Mouse (Mus musculus): ENCODE measurements at regions not wholly inside any gene's neighbourhood (a gene's known extent, or its start where the extent isn't known, plus 50 kb on each side); places are given as distances from the start of the nearest gene placed in this dataset.
A peak's percentile ranks its signal among the peaks of the same experiment; 100 is the strongest.
"Not testable (repeated sequence)": the region's sequence is repeated elsewhere in the genome, so short reads cannot be mapped to it uniquely, and the experiment has no call there.

DNA sequence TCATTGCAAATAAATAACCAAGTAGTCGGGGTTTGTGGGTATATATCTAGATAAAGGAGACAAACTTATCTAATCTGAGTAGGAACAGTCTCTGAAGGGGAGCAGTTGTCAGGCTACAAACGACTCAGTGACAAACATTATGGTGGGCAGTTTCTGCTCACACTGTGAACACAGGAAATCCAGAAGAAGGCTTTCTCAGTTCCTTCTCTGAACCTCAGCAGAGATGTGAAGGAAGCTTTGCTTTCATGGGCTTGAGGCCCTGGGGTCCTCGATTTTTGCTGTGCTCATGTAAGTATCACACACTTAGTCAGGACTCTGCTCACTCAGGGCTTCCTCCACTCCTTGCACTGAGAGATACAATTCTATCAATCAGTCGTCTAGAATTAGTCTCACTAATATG, 994.7 kb upstream of the Foxg1 start:
- no peak for DNase-seq (ENCODE audit: low spot score in 2 of 2)

DNA sequence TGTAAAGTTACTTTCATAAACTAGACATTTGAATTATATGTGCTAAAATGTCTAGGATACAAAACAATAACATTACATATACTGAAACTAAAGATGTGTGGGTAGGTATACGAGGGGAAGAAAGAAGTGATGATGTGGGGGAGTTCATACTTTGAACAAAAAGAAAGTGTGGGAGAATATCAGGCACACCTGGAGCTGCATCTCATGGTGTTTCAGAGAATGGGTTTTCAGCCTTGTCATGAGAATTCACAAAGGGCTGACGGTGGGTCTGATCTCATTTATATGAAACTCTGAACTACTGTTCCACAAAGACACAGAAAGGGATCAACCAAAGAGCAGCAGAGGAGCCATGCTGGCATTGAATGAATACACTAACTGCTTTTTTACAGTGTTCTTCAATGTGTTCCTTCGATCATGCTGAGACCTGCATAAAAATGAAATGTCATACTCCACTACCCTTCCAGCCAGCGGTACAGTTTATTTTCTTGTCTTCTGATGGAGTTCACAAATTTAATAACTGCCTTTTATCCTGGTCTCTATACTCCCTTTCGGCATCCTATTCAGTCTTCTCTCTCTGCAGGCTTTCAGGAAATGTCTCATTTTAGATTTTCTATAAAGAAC, 994.2 kb upstream of the Foxg1 start:
- DNase-seq (ENCODE audit: low spot score in 2 of 2), result no peak

DNA sequence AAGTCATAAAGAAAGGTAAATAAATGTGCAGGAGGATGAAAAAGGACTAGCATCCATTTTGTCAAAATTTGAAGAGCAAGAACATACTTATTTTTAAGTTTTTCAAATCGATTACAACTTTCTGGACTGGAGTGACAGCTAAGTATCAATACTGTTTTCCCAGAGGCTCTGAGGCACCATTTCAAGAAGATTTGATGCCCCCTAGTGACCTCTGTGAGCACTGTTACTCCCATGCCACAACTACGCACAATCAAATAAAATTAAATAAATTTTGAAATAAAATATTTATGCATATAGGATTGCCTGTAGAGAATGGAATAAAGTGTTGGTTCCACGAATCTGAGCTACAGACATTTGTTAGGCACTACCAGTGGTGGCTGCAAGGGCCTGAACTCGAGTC, 991.5 kb upstream of the Foxg1 start:
- no peak for DNase-seq (ENCODE audit: low spot score in 2 of 2)

DNA sequence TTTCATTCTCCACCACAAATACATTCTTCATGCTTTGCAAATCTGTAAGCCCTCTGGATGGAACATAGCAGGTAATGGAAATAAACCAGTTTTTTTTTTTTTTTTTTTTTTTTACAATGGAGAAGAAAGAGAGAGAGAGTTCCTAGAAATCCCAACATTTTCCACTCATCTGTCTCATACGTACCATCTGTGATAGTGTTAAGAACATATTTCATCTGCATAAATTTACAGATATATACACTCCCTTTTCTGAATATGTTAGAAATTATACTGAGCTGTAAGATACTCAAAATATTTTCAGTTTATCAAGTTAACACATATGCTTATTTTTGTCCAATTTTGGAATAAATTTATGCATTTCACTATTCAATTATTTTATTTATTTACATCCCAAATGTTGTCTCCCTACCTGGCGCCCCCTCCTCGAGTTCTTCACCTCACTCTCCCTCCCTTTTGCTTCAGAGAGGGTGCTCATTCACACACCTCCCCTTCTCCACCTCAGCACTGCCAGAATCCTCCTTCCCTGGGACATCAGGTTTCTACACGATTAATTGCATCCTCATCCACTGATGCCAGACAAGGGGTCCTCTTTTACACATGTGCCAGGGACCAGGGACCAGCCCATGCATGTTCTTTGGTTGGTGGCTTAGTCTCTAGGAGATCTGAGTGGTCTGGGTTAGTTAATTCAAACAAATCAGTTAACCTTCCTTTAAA, 943.0 kb upstream of the Foxg1 start:
- no peak for DNase-seq (ENCODE audit: low spot score in 2 of 2)

DNA sequence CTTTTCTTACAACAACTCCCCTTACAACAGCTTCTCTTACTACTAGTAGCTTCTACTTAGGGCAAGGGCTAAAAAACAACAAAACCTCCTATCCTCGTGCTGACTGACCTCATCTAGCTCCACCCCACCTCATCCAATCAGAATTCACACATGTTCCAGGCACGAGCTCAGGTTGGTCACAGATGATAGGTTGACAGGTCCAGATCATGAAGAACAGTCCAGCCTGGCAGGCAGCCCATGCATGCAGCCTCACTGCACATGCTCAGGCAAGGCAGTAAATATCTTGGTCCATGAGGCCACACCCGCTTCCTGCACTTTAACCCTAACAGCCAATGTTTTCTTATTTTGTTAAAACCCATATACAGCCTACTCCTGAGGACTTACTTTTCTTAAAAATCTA, 933.7 kb upstream of the Foxg1 start:
- not testable (repeated sequence) for DNase-seq (ENCODE audit: low spot score in 2 of 2)

DNA sequence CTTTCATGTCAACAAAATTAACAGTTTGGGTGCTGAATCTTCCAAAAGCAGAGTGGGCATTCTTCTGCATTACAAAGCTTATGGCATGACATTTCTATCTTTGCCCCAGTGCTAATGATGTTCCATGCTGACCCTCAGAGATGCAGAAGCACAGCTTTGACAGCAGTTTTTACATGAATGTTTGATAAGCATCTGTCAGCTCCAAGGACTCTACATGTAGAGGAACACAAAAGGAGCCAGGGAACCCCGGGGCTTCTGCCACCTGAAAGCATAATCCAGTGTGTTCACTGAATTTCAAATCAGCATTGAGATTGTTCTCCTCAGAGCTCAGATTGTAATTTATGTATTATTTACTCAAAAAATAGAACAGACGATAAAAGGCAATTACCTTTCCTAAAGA, 920.1 kb upstream of the Foxg1 start:
- no peak for DNase-seq (ENCODE audit: low spot score in 2 of 2)

DNA sequence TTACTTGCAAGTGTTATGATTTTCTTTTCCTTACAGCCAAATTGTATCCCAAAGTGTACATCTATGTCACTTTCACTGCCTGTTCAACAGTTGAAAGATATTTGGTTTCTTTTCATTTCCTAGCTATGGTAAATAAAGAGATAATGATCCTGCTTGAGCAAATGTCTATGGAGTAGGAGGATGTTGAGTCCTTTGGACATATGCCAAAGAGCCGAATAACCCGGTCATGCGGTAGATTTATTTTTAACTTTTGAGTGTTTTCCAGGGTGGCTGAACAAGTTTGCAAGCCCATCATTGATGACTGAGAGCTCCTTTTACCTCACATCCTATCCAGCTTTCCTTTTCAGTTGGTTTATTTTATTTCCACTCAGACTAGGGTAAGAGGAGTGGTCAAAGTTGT, 881.7 kb upstream of the Foxg1 start:
- DNase-seq (ENCODE audit: low spot score in 2 of 2), result no peak

DNA sequence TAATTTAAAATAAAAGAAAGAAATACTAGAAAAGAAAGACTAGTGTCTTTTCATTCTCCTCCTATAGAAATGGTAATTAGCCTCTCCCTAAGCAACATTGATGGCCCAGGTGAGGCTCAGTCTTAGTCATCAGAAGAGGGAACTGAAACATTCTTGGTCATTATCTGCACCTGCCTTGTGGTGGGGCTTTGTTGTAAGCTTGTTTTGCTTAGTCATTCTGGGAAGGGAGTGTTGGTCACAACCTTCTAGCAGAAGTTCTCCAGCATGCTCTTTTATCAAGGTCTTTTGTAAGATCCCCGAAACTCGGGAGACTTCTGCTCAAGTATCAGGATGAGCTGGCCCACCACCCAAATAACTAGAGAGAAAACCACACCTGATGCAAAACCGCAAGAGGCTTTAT, 870.9 kb upstream of the Foxg1 start:
- no peak for DNase-seq (ENCODE audit: low spot score in 2 of 2)

DNA sequence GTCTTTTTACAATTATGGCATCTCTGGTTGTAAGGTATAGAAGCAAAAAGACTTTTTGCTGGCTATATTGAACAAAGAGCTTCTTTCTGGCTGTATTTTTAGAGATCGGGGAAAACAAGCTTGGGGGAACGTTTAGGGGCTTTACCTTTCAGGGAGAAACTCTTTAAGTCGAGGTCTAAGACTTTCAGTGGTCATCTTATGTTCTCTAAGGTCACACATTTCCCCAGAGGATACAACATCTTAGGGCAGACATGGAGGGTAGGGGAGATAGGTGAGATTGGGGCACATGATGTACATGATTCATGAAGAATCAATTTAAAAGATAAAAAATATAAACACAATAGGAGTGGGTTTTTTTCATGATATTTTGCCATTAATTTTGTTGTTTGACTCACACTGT, 870.2 kb upstream of the Foxg1 start:
- no peak for DNase-seq (ENCODE audit: low spot score in 2 of 2)

DNA sequence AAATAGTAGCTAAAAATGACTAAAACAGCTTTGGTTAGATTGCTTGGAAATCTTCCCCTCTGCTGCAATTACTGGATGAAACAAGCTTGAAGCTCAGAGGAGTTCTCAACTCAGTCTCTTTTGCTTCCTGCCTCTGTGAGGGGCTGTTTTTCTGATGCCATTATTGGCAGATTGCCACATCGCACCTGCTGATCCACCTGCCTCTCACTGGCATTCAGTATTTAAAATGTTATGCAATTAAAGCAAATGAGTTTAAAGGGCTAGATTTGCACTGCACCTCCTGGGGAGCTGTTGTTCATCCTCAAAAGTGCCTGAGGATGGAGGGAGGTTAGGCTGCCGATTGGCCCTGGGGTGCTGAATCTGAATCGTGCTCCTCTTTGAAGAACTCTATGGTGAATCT, 860.5 kb upstream of the Foxg1 start:
- no peak for DNase-seq (ENCODE audit: low spot score in 2 of 2)

DNA sequence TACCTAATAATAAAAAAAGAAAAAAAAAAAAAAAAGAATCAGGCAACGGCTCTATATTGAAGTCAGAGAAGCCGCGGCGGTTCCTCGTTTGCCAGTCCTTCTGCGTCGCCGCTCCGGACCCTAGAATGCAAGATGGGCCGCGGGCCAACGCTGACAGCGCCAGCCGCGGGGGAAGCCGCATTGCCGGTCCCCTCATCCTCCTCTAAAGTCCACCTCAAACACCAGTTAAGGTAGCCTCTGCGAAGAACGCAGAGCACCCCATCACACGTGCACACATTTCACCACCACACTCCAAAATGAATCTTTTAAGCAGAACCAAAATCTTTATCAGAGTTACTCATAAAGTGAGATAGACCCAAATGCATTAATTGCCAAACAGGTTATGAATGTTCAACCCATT, 822.8 kb upstream of the Foxg1 start:
- peak in 1 of 2 experiments; percentile 59 for DNase-seq (ENCODE audit: low spot score in 2 of 2)

DNA sequence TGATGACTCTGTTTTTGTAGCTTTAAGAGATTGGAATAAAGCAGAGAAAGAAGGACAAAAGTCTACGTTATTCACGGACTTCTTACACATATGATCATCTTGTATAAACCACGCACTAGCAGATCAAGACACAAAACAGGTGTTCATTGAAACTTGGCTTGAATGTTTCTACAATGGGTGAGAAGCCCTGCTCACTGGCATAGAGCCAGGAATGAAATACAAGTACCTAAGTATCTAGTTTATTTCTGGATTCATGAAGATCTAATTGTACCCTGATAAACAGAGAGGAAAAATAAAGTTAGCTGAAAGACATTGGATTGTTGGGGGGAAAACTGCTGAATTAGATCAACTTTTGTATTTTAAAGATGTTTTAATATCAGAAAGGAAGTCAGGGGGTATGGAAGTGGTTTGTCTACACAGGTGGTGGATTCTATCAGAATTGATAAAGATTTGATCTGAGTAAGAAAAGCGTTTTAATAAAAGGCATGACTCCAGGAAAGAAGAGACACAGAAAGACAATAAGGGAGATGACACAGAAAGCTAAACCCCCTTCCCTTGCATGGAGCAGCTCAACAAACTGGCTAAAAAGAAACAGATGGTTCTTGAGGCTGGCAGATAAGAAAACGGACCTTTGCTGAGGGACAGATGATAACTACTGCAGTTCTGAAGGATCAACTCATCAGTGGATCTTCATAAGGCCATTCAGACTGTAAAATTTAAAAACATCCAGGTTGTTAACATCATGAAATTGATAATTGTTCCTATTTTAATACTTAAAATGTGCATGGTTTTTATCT, 777.9 kb upstream of the Foxg1 start:
- DNase-seq (ENCODE audit: low spot score in 2 of 2), result no peak

DNA sequence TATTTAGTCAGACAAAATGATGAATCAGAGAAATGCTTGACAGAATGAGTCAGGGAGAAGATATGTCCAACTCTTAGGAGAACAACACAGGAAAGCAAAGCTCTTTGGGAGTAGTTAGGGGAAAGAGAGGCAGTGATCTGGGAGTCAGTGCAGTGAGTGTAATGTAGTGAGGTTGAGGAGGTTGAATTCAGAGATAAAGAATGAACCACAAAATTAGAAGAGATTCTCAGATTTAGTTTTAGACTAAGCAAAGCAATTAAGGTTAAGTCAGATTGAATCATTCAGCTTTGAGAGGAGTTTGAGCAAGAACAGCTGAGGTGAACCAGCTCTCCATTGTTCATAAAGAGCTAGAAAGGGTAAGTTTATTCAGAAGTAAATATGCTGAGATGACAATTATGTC, 777.0 kb upstream of the Foxg1 start:
- DNase-seq (ENCODE audit: low spot score in 2 of 2), result no peak

DNA sequence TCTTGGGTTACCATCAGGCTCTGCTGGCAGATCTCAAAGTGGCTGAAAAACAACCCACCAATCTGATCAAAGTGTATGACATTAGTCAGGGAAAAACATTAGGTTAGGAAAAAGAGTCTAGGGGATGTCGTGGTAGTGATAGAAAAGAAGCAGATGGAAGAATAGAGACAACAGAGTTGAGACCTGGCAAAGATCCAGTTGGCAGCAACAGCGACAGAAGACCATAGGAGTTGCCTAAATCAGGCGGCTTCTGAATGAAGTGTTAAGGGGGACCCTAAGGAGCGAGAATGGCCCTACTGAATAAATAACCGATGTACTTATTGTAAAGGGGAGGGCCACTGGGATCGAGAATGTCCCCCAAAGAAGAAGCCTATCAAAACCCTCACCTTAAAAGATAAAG, 773.1 kb upstream of the Foxg1 start:
- no peak for DNase-seq (ENCODE audit: low spot score in 2 of 2)

DNA sequence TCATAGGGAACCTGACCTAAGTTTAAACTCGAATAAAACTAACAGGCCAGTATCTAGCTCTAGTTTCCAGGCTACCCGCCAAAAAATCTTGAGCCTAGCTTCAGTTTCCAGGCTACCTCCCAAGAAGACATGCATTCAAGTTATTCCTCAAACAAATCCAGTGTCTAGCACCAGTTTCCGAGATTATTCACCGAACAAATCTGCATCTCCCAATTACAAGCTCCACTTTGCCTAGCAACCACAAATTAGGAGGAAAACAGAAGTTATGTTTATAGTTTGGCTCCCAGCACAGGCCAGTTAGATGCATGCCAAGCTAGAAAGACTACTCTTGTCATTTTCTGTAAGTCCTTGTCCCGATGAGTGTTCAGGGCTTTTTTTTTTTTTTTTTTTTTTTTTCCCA, 770.4 kb upstream of the Foxg1 start:
- no peak for DNase-seq (ENCODE audit: low spot score in 2 of 2)

DNA sequence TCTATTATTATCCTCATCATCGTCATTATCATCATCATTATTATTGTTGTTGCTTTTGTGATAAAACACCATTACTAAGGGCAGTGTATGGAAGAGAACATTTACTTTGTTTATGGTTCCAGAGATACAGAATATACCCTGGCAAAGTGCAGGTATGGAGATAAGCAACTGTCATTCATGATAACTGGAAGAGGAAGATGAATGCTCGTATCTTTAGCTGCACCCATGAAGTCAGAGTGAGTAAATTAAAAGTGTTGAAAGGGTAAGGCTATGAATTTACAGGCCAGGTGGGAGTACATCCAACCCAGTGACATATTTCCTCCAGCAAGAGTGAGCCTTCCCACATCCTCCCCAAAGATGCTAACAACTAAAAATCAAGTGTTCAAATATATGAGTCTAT, 766.1 kb upstream of the Foxg1 start:
- no peak for DNase-seq (ENCODE audit: low spot score in 2 of 2)

DNA sequence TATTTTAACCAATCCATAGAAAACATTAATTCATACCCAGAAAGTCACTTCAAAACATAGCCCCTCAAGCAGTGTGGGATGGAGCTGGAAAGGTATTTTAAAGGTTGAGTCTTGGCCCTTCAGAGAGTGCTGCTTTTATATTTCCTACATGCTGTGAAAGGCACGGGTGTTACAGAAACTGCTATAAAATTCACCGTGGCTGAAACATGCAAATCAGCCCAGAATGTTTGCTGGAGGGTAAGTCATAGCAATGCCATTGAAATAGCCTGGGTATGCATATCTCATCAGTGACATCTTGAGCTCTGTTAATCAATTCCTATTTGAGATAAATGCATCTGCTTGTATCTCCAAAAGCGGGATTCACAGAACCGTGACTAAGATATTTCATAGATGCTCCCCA, 748.9 kb upstream of the Foxg1 start:
- no peak for DNase-seq (ENCODE audit: low spot score in 2 of 2)

DNA sequence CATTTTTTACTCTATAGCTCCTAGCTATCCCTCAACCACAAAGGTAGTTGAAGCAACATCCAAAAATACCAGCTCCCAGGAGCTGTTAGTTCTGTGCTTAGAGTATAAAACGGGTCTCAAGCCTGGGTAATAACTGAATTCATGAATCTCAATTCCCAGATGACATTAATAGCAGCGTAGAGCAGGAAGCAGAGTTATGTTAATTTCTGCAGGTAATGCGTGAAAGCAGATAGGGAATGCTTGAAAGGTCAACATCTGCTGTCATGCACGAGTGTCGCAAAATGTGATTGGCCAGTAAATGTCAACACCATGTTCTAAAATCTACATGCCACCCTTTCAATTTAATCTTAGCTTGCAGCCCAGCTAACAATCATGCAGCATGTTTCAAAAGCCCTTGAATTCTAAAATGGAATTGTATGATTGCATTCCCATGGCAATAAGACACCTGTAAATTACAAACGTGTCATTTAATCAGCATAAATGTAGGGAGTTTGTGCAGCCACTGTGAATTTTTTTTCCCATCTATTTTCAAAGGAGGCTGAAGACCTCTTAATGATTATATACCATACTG, 747.7 kb upstream of the Foxg1 start:
- no peak for DNase-seq (ENCODE audit: low spot score in 2 of 2)

DNA sequence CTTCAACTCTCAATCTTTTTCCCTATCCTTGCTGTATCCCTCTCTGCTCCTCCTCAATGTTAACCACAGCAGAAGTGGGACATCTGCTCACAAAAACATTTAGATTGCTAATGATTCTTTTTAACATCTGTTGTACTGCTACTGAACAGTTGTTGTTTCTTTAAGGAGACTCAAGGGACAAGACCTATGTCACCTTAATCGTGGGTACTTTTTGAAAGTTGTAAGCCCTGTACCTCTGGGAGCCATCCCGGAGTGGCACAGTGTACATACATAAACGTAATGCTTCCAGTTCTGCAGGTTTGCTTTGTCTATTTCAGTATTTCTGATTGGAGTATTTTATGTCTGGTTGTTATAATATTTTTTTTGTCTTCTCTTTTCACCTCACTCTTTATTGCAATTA, 740.5 kb upstream of the Foxg1 start:
- no peak for DNase-seq (ENCODE audit: low spot score in 2 of 2)

DNA sequence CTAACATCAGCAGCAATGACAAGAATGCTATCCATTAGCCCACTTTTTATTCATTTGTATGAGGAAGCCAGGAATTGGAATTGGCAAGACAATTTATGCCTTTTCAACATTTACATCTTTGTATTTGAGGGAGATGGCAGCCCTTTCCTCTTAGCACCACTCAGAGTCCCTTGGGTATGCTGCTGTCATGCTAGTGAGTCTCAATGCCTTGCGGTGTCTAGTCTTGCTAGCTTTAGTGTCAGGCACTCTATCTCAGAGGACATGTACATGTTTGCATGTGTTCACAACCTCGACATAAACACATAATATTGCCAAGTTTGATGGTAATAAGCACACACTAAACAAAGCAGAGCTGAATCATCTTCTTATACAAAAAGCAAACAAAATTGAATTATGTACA, 737.3 kb upstream of the Foxg1 start:
- DNase-seq (ENCODE audit: low spot score in 2 of 2), result no peak

DNA sequence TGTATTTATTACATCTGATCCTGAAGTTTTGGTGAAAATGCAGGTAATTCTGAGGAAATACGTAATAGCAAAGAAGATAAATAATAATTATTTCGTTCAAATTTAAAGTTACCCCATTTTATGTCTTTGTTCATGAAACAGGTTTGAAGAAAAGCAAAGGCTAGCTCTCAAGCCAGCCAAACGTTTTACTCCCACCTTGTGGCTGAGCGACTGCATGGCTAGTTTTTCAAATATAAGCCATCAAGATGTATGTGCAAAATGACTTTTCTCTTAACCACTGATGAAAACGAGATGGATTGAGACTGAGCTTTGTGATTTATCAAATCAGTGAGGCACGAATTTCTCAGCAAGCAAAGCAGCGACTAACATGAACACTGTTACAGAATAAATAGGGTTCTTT, 736.5 kb upstream of the Foxg1 start:
- DNase-seq (ENCODE audit: low spot score in 2 of 2), result no peak

DNA sequence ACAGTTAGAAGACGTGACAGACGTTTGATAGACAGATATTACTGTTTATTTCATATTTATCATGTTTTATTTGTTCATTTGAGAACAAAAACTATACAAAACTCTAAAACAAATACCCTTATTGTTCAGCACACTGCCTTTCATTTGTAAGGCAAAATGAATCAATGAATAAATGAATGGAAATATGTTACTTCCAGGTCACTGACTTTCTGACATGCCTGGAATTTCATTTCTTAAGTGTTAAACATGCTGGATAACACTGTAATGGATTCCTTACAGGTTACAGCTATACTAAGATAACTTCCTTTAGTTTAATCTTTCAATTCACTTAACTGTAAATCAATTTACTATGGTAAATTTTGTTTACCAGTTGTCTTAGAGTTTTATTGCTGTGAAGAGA, 707.3 kb upstream of the Foxg1 start:
- no peak for DNase-seq (ENCODE audit: low spot score in 2 of 2)

DNA sequence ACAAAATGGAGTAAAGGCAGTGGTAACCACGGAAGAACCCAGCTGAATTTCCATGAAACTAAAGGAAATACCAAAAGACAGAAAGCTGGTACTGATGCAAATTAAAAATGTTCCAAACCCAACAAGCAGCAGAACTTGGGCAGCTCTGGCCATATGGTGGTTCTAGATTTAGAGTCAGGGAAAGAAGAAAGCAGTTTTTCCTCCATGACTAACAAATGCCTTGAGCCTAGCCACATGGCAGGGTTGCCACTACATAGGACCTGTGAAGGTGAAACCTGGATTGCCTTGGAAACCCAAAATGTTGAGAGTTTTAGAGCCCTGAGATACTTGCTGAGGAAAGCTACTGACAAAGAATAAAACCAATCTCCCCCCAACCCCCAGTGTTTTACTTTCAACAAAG, 701.5 kb upstream of the Foxg1 start:
- no peak for DNase-seq (ENCODE audit: low spot score in 2 of 2)
